Mouse (Mus musculus) embryonic facial prominence, embryonic 10.5 days (tissue): Measurements from ENCODE around the gene Chmp3. TPM values are rescaled to one million over a fixed set of nuclear protein-coding genes. Genes with fewer than 3 reads are reported as not detected.

ENCODE experiments used
- DNase-seq: peaks from one replicate; pipeline ENCODE4 v3.0.0-alpha.2; 2017; ENCODE audit warnings: low spot score
- H3K27ac ChIP-seq: fragments of 300-500 bp; sonication (generic); replicated peaks from 2 replicates; pipeline ENCODE4 v1.5.1; 2016; ENCODE audit warnings: mild to moderate bottlenecking
- H3K27me3 ChIP-seq: fragments of 300-500 bp; sonication (generic); replicated peaks from 2 replicates; pipeline ENCODE4 v1.6.1; 2016; ENCODE audit warnings: low read depth, mild to moderate bottlenecking; ENCODE audit not compliant: poor library complexity, severe bottlenecking
- H3K36me3 ChIP-seq: fragments of 300-500 bp; sonication (generic); replicated peaks from 2 replicates; pipeline ENCODE4 v1.6.1; 2016; ENCODE audit warnings: mild to moderate bottlenecking, moderate library complexity
- H3K4me1 ChIP-seq: fragments of 300-500 bp; sonication (generic); 2 replicates; pipeline ENCODE4 v1.6.1; 2016
- H3K4me3 ChIP-seq: fragments of 300-500 bp; sonication (generic); 2 replicates; pipeline ENCODE4 v1.5.1; 2016; ENCODE audit warnings: mild to moderate bottlenecking, moderate library complexity
- H3K9me3 ChIP-seq: fragments of 300-500 bp; sonication (generic); 2 replicates; pipeline ENCODE4 v1.6.1; 2016; ENCODE audit warnings: mild to moderate bottlenecking
- WGBS: fragments of 180-500 bp; shearing (Covaris S2); methylation state at CpG from one replicate; pipeline ENCODE4 v1.1.7; 2016; 5-methylcytosine and 5-hydroxymethylcytosine counted together
- polyA plus RNA-seq: library from polyadenylated mRNA; unstranded; fragments of >200 nt; fragmentation: Nextera tagmentation; extraction: Ambion mirVana; gene quantifications from 2 replicates; pipeline ENCODE4 v1.2.1, GENCODE M21; 2016

Chmp3 gene
- polyA plus RNA-seq, 1 experiment from 2014 or later, result 48.2 TPM

- DNase-seq, result no peak
- Histone ChIP-seq H3K36me3 (peaks cover 8% of the 10 kb centered on the region), H3K4me3 (no peak overlapping the region), H3K27ac (no peak overlapping the region), H3K27me3 (no peaks in the 10 kb centered on the region), H3K9me3 (no peaks in the 10 kb centered on the region), H3K4me1 (no peaks in the 10 kb centered on the region)
- WGBS, result 98% methylated on average over 2 of the region's 2 CpGs
Observed at GRCm38 (mm10) chr6:71555507-71555951, 11.9 kb downstream of the Chmp3 start.

DNA sequence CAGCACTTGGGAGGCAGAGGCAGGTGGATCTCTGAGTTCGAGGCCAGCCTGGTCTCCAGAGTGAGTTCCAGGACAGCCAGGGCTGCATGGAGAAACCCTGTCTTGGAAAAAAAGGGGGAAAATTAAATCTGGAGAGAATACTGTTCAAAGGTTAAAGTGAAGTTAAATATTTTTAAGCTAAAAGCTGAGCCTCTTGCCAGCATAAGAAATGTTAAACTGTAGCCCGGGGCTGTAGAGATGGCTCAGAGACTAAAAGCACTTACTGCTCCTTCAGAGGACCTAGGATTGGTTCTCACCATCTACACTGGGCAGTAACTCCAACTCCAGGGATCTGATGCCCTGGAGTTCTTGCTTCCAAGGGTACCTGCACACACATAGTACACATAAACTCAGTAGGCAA lies 13.2 kb downstream of the Chmp3 start:
- Histone ChIP-seq H3K9me3 (no peaks in the 10 kb centered on the region), H3K27me3 (no peaks in the 10 kb centered on the region), H3K4me3 (no peak overlapping the region), H3K4me1 (no peaks in the 10 kb centered on the region), H3K36me3 (peaks cover 21% of the 10 kb centered on the region), H3K27ac (no peak overlapping the region)
- 93% methylated on average over 2 of the region's 2 CpGs for WGBS
- no peak for DNase-seq

GRCm38 (mm10) chr6:71568616-71569015 lies 25.0 kb downstream of the Chmp3 start:
- Histone ChIP-seq H3K4me1 (peaks cover 7% of the 10 kb centered on the region), H3K9me3 (no peaks in the 10 kb centered on the region), H3K4me3 (no peak overlapping the region), H3K36me3 (peaks cover 35% of the 10 kb centered on the region), H3K27ac (no peak overlapping the region), H3K27me3 (no peaks in the 10 kb centered on the region)
- 88% methylated on average over 3 of the region's 3 CpGs for WGBS
- no peak for DNase-seq

GRCm38 (mm10) chr6:71569025-71569424 lies 25.4 kb downstream of the Chmp3 start:
- Histone ChIP-seq H3K27ac (no peak overlapping the region), H3K36me3 (peaks cover 40% of the 10 kb centered on the region), H3K9me3 (no peaks in the 10 kb centered on the region), H3K4me3 (no peak overlapping the region), H3K27me3 (no peaks in the 10 kb centered on the region), H3K4me1 (peaks cover 7% of the 10 kb centered on the region)
- WGBS, result 39% methylated on average over 2 of the region's 2 CpGs
- no peak for DNase-seq

- 89% methylated on average over 1 of the region's 1 CpGs for WGBS
- H3K4me1 ChIP-seq, result no peaks in the 10 kb centered on the region
- peaks cover 42% of the 10 kb centered on the region for H3K36me3 ChIP-seq
- H3K27me3 ChIP-seq, result no peaks in the 10 kb centered on the region
- no peak overlapping the region for H3K4me3 ChIP-seq
- no peak overlapping the region for H3K27ac ChIP-seq
- no peaks in the 10 kb centered on the region for H3K9me3 ChIP-seq
- no peak for DNase-seq
Observed at GRCm38 (mm10) chr6:71575359-71575758, 31.8 kb downstream of the Chmp3 start.

GRCm38 (mm10) chr6:71579478-71579877 lies 35.9 kb downstream of the Chmp3 start:
- no peaks in the 10 kb centered on the region for H3K27me3 ChIP-seq
- H3K4me1 ChIP-seq, result no peaks in the 10 kb centered on the region
- no peaks in the 10 kb centered on the region for H3K9me3 ChIP-seq
- no peak overlapping the region for H3K27ac ChIP-seq
- peaks cover 38% of the 10 kb centered on the region for H3K36me3 ChIP-seq
- no peak overlapping the region for H3K4me3 ChIP-seq
- DNase-seq, result no peak
- 94% methylated on average over 11 of the region's 11 CpGs for WGBS

DNA sequence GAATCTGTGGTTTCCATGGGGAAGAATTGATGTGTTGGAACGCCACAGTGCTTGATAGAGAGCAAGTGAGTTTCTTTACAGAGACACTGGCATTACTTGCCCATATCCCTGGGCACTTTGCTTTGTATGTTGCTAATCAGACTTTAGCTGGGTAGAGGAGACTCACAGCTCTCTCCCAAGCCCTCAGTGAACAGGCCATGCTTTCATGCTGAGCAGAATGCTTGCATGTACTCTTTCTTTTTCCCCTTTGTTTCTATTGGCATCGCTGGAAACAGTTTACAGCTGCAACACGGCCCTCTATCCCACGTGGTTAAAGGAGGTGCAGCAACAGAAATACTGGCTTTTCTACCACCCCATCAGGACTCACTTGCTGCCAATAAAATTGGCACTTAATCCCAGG lies 39.6 kb downstream of the Chmp3 start:
- Histone ChIP-seq H3K9me3 (no peaks in the 10 kb centered on the region), H3K4me1 (no peaks in the 10 kb centered on the region), H3K4me3 (no peak overlapping the region), H3K27me3 (no peaks in the 10 kb centered on the region), H3K36me3 (peaks cover 59% of the 10 kb centered on the region), H3K27ac (no peak overlapping the region)
- DNase-seq, result no peak
- 86% methylated on average over 4 of the region's 4 CpGs for WGBS

- Histone ChIP-seq H3K27ac (no peak overlapping the region), H3K36me3 (peaks cover 87% of the 10 kb centered on the region), H3K4me3 (no peak overlapping the region), H3K9me3 (no peaks in the 10 kb centered on the region), H3K4me1 (no peaks in the 10 kb centered on the region), H3K27me3 (no peaks in the 10 kb centered on the region)
- WGBS, result 95% methylated on average over 1 of the region's 1 CpGs
- no peak for DNase-seq
Observed at GRCm38 (mm10) chr6:71589401-71589800, 45.8 kb downstream of the Chmp3 start.

DNA sequence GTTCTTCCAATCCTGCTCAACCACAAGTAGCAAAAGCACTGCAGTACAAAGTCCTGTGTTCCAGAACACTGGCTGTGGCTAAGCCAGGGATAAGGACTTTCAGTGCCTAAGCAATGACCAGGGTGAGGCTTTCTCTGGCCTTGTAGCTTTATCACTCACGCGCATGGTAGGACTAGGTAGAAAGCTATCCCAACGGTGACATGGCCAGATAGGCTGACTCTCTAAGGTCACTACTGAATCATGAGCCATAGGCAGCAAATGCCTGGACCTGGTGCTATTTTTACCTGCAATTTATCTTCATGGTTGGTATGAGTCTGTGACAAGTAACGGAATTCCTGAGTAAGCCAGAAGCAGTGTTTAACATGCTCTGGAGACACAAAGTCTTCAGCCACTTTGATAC lies 46.6 kb downstream of the Chmp3 start:
- no peaks in the 10 kb centered on the region for H3K27me3 ChIP-seq
- H3K27ac ChIP-seq, result no peak overlapping the region
- no peaks in the 10 kb centered on the region for H3K4me1 ChIP-seq
- no peaks in the 10 kb centered on the region for H3K9me3 ChIP-seq
- peaks cover 95% of the 10 kb centered on the region for H3K36me3 ChIP-seq
- no peak for DNase-seq
- H3K4me3 ChIP-seq, result no peak overlapping the region
- WGBS, result 97% methylated on average over 4 of the region's 4 CpGs

- peaks cover 98% of the 10 kb centered on the region for H3K36me3 ChIP-seq
- H3K4me3 ChIP-seq, result no peak overlapping the region
- H3K27me3 ChIP-seq, result no peaks in the 10 kb centered on the region
- H3K27ac ChIP-seq, result no peak overlapping the region
- H3K9me3 ChIP-seq, result no peaks in the 10 kb centered on the region
- WGBS, result 95% methylated on average over 3 of the region's 3 CpGs
- H3K4me1 ChIP-seq, result no peaks in the 10 kb centered on the region
- DNase-seq, result no peak
Observed at GRCm38 (mm10) chr6:71607756-71608155, 64.2 kb downstream of the Chmp3 start.

DNA sequence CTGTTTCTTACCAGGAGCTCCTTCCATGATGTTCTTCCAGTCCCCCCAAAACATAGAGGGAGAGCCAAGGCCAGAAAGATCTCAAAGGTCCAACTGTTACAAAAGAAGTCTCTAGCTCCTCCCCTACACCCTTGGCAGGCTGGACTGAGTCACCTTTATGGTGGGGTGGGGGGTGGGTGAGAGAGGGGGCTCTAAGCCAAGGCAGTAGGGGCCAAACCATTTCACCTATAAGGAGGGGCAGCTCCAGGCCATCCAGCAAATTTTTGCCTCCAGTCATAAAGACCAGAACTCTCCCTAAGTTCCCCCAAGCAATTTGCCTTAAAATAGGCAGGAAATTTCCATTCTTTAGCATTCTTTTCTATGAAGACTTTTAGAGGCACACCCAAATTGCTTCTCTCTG lies 65.4 kb downstream of the Chmp3 start:
- no peak for DNase-seq
- Histone ChIP-seq H3K36me3 (peaks cover 98% of the 10 kb centered on the region), H3K4me3 (no peak overlapping the region), H3K4me1 (no peaks in the 10 kb centered on the region), H3K27me3 (no peaks in the 10 kb centered on the region), H3K9me3 (no peaks in the 10 kb centered on the region), H3K27ac (no peak overlapping the region)

GRCm38 (mm10) chr6:71609968-71610367 lies 66.4 kb downstream of the Chmp3 start:
- Histone ChIP-seq H3K9me3 (no peaks in the 10 kb centered on the region), H3K4me1 (no peaks in the 10 kb centered on the region), H3K27me3 (no peaks in the 10 kb centered on the region), H3K36me3 (peaks cover 98% of the 10 kb centered on the region), H3K4me3 (no peak overlapping the region), H3K27ac (no peak overlapping the region)
- 91% methylated on average over 7 of the region's 7 CpGs for WGBS
- DNase-seq, result no peak

DNA sequence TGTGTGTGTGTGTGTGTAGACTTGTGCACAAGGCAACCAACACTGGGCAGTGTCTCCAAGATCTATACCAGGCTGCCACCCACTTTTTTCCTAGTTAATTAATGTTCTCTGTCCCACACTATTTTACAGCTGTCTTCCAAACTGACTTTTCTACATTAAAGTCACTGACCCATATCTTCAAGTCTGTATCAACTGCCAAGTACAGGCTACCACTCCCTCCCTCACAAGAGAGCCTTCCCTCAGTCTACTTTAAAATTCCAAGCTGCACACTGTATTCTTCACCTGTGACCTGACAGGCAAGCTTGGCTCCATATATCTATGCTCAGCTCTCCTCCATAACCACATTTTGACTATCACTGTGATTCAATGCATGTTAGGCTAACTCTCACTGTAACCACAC lies 69.6 kb downstream of the Chmp3 start:
- Histone ChIP-seq H3K27ac (no peak overlapping the region), H3K4me1 (no peaks in the 10 kb centered on the region), H3K9me3 (no peaks in the 10 kb centered on the region), H3K4me3 (no peak overlapping the region), H3K36me3 (peaks cover 100% of the 10 kb centered on the region), H3K27me3 (no peaks in the 10 kb centered on the region)
- no peak for DNase-seq

DNA sequence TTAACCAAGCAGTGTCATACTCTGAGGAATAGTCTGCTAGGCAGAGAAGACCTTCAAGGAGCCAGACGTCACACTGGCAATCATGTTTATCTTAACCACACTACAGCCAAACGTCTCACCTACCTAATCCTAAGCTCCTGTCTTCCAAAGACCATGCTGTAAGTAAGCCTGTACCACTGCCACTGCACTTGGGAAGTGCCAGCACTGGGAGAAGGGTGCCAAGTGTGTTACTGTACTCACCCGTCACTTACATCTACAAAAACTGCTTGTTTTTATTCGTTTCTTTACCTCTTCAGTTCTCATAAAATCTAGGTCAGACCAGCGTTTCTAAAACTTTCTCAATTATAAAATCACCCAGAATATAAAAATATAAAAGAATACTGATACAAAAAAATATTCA lies 73.4 kb downstream of the Chmp3 start:
- Histone ChIP-seq H3K4me3 (no peak overlapping the region), H3K27me3 (no peaks in the 10 kb centered on the region), H3K36me3 (peaks cover 100% of the 10 kb centered on the region), H3K27ac (no peak overlapping the region), H3K9me3 (no peaks in the 10 kb centered on the region), H3K4me1 (no peaks in the 10 kb centered on the region)
- 83% methylated on average over 5 of the region's 5 CpGs for WGBS
- no peak for DNase-seq
